ENCODE assay signal across 24 mouse cellular contexts in genomic region chr11:116974341-116974740, GRCm38 (mm10). TPM values are rescaled to one million over a fixed set of nuclear protein-coding genes. Genes with fewer than 3 reads are reported as not detected.
DNase-seq lines count a peak whose midpoint lies in the region; ATAC-seq and TF ChIP-seq lines count a peak whose summit lies in the region.
"Had no signal": no experiment of that assay in that cellular context is flagged by ENCODE, and none has a peak within 500 bp of the region (broad histone marks: within the 10 kb centered on the region; RNA-seq: fewer than 3 reads in every experiment).

No protein-coding gene starts in this region.

- DNase-seq in heart, embryonic 10.5 days (ENCODE audit: low spot score), result no peak
- DNase-seq in heart, postnatal 14 days, result no peak
- no peak for DNase-seq in midbrain, embryonic 10.5 days (ENCODE audit: low spot score)
- no peak for DNase-seq in ES-E14 (ENCODE audit: low read depth, low spot score)
- no peak for DNase-seq in gastrocnemius, postnatal 36 days
- DNase-seq in gastrocnemius, adult 2 months, result no peak
- DNase-seq: adrenal gland, postnatal 10 days; cerebellum, adult 11 months; cerebellum, adult 8-10 months; cerebellum, postnatal 36 days; gastrocnemius, postnatal 14 days; heart, postnatal 4 days; kidney, adult 8-10 months had no signal

- no peak for TF ChIP-seq CTCF in E14TG2a.4 (conservative IDR thresholded peaks at IDR 0.05; ENCODE audit: low read length)
- no peak for TF ChIP-seq CTCF in gastrocnemius, adult 2 months (IDR thresholded peaks at IDR 0.05)

- no peaks in the 10 kb centered on the region for H3K9me3 ChIP-seq in heart, embryonic 10.5 days
- H3K9me3 ChIP-seq in midbrain, embryonic 15.5 days, result no peaks in the 10 kb centered on the region
- H3K9me3 ChIP-seq in midbrain, embryonic 10.5 days (replicated peaks), result no peaks in the 10 kb centered on the region
- H3K9me3 ChIP-seq in E14TG2a.4 (ENCODE audit: low read length), result no peaks in the 10 kb centered on the region
- H3K9me3 ChIP-seq in ES-E14 (ENCODE audit: control insufficient read depth, insufficient read depth, low read depth, low read length), result no peaks in the 10 kb centered on the region
- H3K9me3 ChIP-seq: embryonic facial prominence, embryonic 15.5 days; forebrain, embryonic 10.5 days; heart, embryonic 13.5 days; hindbrain, embryonic 15.5 days had no signal

- H3K4me3 ChIP-seq in heart, embryonic 10.5 days, result no peak overlapping the region
- no peak overlapping the region for H3K4me3 ChIP-seq in midbrain, embryonic 15.5 days
- H3K4me3 ChIP-seq in midbrain, embryonic 10.5 days, result no peak overlapping the region
- H3K4me3 ChIP-seq in E14TG2a.4 (replicated peaks; ENCODE audit: low read length) (peak overlapping the region; percentile 72), ES-E14 (ENCODE audit: insufficient read depth in 1 of 2, low read depth in 1 of 2, low read length in 2 of 2, poor library complexity in 1 of 2, severe bottlenecking in 1 of 2) (no peak overlapping the region; a peak in 1 of 4 replicates)
- no peak overlapping the region for H3K4me3 ChIP-seq in gastrocnemius, adult 2 months
- H3K4me3 ChIP-seq: embryonic facial prominence, embryonic 15.5 days; erythroblast, embryonic 14.5 days; forebrain, embryonic 10.5 days; heart, embryonic 13.5 days; hindbrain, embryonic 15.5 days had no signal

- intact Hi-C loops in heart, postnatal 14 days (cut with DNase I), result no loop called here
- intact Hi-C loops in gastrocnemius, postnatal 36 days (cut with DNase I), result no loop called here
- intact Hi-C loops in gastrocnemius, adult 2 months (cut with DNase I), result no loop called here

- 0 out of 2 replicates have a peak, but pooled peaks have one; percentile 37 for ATAC-seq in midbrain, embryonic 15.5 days (replicated peaks)
- ATAC-seq: forebrain, embryonic 16.5 days; inflammation-experienced regulatory T-cells, adult 6 months; intestine, postnatal 0 days had no signal

- 0 out of 2 replicates have a peak overlapping the region, but pooled peaks have one; percentile 4 for H3K27ac ChIP-seq in heart, embryonic 10.5 days
- H3K27ac ChIP-seq in midbrain, embryonic 15.5 days, result no peak overlapping the region
- no peak overlapping the region for H3K27ac ChIP-seq in midbrain, embryonic 10.5 days (replicated peaks)
- no peak overlapping the region for H3K27ac ChIP-seq in ES-E14 (ENCODE audit: insufficient read depth, low read depth, low read length, poor library complexity, severe bottlenecking)
- H3K27ac ChIP-seq in gastrocnemius, adult 2 months, result no peak overlapping the region
- H3K27ac ChIP-seq: embryonic facial prominence, embryonic 15.5 days; forebrain, embryonic 10.5 days; heart, embryonic 13.5 days; hindbrain, embryonic 15.5 days had no signal

- H3K9ac ChIP-seq in midbrain, embryonic 15.5 days, result no peak overlapping the region
- peak overlapping the region; percentile 12; the same call in 1 of the 2 replicates for H3K9ac ChIP-seq in ES-E14 (ENCODE audit: insufficient read depth, low read depth, low read length, poor library complexity, severe bottlenecking)
- H3K9ac ChIP-seq: embryonic facial prominence, embryonic 15.5 days; heart, embryonic 13.5 days; hindbrain, embryonic 15.5 days had no signal

- no peak overlapping the region for H3K4me2 ChIP-seq in midbrain, embryonic 15.5 days
- H3K4me2 ChIP-seq: embryonic facial prominence, embryonic 15.5 days; heart, embryonic 13.5 days; hindbrain, embryonic 15.5 days had no signal

- in situ Hi-C loops in ES-E14 (cut with MboI; ENCODE audit: low sequenced_read_pairs in 2 of 2, unreplicated experiment in 2 of 2), result no loop called here

- 87% methylated on average over 7 of the region's 7 CpGs for WGBS in heart, embryonic 10.5 days
- WGBS in midbrain, embryonic 15.5 days, result 90% methylated on average over 7 of the region's 7 CpGs
- 89% methylated on average over 7 of the region's 7 CpGs for WGBS in midbrain, embryonic 10.5 days

- H3K36me3 ChIP-seq in heart, embryonic 10.5 days, result no peaks in the 10 kb centered on the region
- H3K36me3 ChIP-seq in midbrain, embryonic 15.5 days (replicated peaks), result peaks cover 29% of the 10 kb centered on the region
- peaks cover 61% of the 10 kb centered on the region for H3K36me3 ChIP-seq in midbrain, embryonic 10.5 days
- H3K36me3 ChIP-seq in E14TG2a.4 (ENCODE audit: insufficient read depth, low read length) (peaks cover 54% of the 10 kb centered on the region), ES-E14 (ENCODE audit: control insufficient read depth, insufficient read depth, low read length, poor library complexity, severe bottlenecking) (peaks cover 14% of the 10 kb centered on the region; the same call in 1 of the 2 replicates)
- H3K36me3 ChIP-seq: embryonic facial prominence, embryonic 15.5 days; heart, embryonic 13.5 days had no signal

- H3K27me3 ChIP-seq in heart, embryonic 10.5 days (ENCODE audit: insufficient read depth, poor library complexity, severe bottlenecking), result peaks cover 34% of the 10 kb centered on the region
- no peaks in the 10 kb centered on the region for H3K27me3 ChIP-seq in midbrain, embryonic 15.5 days (replicated peaks)
- no peaks in the 10 kb centered on the region for H3K27me3 ChIP-seq in midbrain, embryonic 10.5 days (ENCODE audit: low read depth, poor library complexity, severe bottlenecking)
- no peaks in the 10 kb centered on the region for H3K27me3 ChIP-seq in E14TG2a.4 (ENCODE audit: insufficient read depth, low read length)
- H3K27me3 ChIP-seq: embryonic facial prominence, embryonic 15.5 days; hindbrain, embryonic 15.5 days had no signal

- H3K4me1 ChIP-seq in heart, embryonic 10.5 days, result peaks cover 21% of the 10 kb centered on the region; the same call in 1 of the 2 replicates
- no peaks in the 10 kb centered on the region for H3K4me1 ChIP-seq in midbrain, embryonic 15.5 days
- peaks cover 20% of the 10 kb centered on the region for H3K4me1 ChIP-seq in midbrain, embryonic 10.5 days
- H3K4me1 ChIP-seq in E14TG2a.4 (replicated peaks; ENCODE audit: low read depth, low read length), result peaks cover 77% of the 10 kb centered on the region
- peaks cover 17 to 46% of the 10 kb centered on the region in 2 experiments; a peak in 3 of 4 replicates for H3K4me1 ChIP-seq in ES-E14 (ENCODE audit: control insufficient read depth in 2 of 2, insufficient read depth in 2 of 2, low read length in 2 of 2, poor library complexity in 1 of 2)

TF ChIP-seq in ES-E14, 5 proteins besides CTCF, POLR2A, EP300 and RAD21:
- TF ChIP-seq ZNF384 (IDR thresholded peaks at IDR 0.05; ENCODE audit: low read depth, low read length) (no peak), MAFK (IDR thresholded peaks at IDR 0.05; ENCODE audit: insufficient read depth, low read depth, low read length) (peak; percentile 66; the same call in 1 of the 2 replicates)

RNA-seq across cellular contexts. Expression of gene Mgat5b, which starts 55.7 kb away (rescaled TPM):
- polyA plus RNA-seq in heart, embryonic 10.5 days (2016; fragmentation: Nextera tagmentation; extraction: Ambion mirVana), result 0.38 and 1.1 TPM in 2 replicates
- total RNA-seq in heart, postnatal 14 days (2021), result under 1 TPM; 0.12 to 0.26 TPM
- 28.3 and 28.6 TPM in 2 replicates for polyA plus RNA-seq in midbrain, embryonic 15.5 days (2015; fragmentation: Nextera tagmentation; extraction: Ambion mirVana)
- 5.5 and 9.5 TPM in 2 replicates for polyA plus RNA-seq in midbrain, embryonic 10.5 days (2016; fragmentation: Nextera tagmentation; extraction: Ambion mirVana)
- 7.1 and 10.1 TPM in 2 replicates for total RNA-seq in ES-E14 (2012; rRNA removed)
- total RNA-seq in gastrocnemius, postnatal 36 days (2021), result not detected
- total RNA-seq in gastrocnemius, adult 2 months (2021), result not detected
- total RNA-seq: granulocyte monocyte progenitor cell, adult 5-6 weeks had no signal
- polyA plus RNA-seq: erythroblast, embryonic 14.5 days; inflammation-experienced regulatory T-cells, adult 6 months had no signal
